Mouse (Mus musculus) adrenal gland (tissue): Measurements from ENCODE around the gene Capn10.
"Not testable (repeated sequence)": the region's sequence is repeated elsewhere in the genome, so short reads cannot be mapped to it uniquely, and the experiment has no call there.

Experiments
- intact Hi-C: fragments of 180-260 bp; cut with DNase I; formaldehyde crosslinking; loops from one replicate; pipeline ENCODE4 v1.15.1; 2025

Capn10 gene

GRCm38 (mm10) chr1:92916725-92917124, 17.5 kb upstream of the Capn10 start:
- intact Hi-C loops: no loop called here

GRCm38 (mm10) chr1:92919151-92919550, 15.0 kb upstream of the Capn10 start:
- intact Hi-C loops: no loop called here

DNA sequence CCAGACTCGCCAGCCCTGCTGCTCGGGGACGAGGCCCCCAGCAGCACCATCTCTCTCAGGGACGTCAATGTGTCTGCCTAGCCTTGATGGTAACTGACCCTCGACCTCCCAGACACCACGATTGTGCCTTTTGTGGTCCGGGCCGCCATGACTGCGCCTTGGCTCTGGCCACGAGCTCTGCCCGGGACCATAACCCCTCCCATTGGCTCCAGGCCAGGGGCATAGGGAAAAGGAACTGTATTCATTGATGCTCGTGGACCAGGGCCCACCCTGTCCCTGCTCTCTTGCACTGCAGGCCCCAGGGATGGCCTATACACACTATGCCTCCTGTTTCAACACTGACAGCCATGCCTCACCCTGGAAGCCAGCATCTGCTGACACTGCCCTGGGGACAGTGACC, 14.4 kb upstream of the Capn10 start:
- intact Hi-C loops: no loop called here

GRCm38 (mm10) chr1:92920474-92921200, 13.5 kb upstream of the Capn10 start:
- intact Hi-C loops: no loop called here

DNA sequence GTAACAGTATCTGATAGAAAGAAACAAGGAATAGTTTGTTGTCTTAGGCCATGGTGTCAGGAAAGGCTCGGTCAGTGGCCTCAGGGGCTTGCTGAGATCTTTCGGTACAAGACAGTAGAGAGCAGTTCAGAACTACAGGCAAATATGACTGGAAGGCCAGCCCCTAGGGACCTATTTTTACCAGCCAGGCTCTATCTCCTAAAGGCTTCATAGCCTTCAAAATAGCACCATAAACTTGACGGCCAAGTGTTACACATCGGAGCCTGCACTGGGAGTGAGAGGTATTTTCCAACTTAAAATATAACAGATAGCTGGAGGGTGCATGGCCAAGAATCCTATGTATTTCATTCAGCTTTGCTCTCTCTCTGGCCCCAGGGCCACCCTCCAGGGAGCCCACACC, 12.7 kb upstream of the Capn10 start:
- intact Hi-C loops: no loop called here

DNA sequence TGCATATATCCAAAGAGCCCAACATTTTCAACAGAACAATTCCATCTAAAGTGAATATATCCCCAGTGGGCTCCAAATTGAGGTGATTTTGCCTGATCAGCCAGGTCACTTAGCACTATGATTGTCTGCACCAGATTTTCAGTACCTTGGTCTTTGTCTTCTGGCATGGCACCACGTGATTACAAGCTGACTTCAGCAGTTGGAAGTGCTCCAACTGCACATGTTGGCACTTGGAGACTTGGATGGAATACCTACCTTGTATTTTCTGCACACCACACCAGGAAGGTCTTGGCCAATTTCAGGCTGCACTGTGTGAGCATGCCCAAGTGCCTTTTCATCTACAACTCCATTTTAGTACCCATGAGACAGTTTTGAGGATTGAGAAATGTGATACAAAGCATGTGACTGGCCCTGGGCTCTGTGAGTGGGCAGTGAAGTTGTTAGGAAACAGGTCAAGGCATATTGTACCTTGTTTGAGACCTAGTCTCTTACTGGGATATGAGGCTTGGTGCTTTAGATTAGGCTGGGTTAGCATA, 3.9 kb upstream of the Capn10 start:
- intact Hi-C loops: no loop called here

DNA sequence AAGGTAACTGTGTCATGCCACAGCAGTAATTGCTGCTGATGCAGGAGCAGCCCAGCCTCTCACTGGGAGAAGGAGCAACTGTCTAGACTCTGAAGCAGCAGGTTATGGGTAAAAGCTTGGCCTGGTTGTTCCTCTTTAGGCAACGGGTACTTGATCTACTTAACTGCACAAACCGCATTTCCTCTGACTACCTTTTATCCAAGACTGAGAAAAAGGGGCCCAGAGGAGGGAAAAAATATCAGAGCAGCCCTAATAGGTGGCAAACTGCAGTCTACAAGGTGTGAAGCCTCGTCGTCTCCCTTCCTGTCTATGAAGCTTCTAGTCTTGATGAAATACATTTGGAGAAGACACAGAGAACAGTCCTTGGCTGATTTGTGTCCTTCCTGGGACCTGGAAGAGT, 565 bp upstream of the Capn10 start:
- intact Hi-C loops: no loop called here

GRCm38 (mm10) chr1:92935054-92935962, 1.1 kb downstream of the Capn10 start:
- intact Hi-C loops: no loop called here

DNA sequence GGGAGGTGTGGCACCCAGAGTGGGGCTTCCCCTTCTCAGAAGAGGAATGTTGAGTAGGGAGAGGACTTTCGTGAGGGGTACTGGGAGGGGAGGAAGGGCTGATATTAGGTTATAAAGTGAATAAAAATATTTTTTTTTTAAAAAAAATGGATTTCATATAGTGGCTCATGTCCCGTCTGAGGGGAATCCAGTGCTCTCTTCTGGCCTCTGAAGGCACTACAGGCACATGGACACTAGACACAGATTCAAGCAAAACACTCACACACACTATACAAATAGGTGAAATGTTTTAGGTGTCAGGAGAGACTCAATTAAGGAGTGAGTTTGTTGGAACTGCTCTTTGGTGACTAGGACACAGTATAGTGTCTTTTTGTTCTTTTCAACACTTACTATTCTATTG, 1.8 kb downstream of the Capn10 start:
- intact Hi-C loops: no loop called here

GRCm38 (mm10) chr1:92936467-92936866, 2.3 kb downstream of the Capn10 start:
- intact Hi-C loops: no loop called here

GRCm38 (mm10) chr1:92937797-92938196, 3.6 kb downstream of the Capn10 start:
- intact Hi-C loops: no loop called here

DNA sequence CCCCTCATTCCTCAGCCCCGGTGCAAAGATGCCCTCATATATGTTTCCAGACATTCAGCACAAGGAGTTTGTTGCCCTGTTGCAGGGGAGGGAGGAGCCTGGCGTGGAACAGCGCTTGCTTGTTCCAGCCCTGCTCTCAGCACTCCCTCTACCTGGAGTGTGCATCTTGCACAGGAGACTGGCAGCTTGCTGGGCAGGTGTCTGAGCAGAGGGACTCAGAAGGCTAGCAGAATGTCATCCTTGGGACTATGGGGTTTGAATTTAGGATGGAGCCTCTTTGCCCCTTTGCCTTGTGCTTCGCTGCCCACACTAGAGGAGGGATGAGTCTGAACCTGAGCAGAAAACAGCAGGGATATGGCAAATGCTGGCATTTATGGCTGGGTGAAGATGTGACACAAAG, 5.6 kb downstream of the Capn10 start:
- intact Hi-C loops: no loop called here

DNA sequence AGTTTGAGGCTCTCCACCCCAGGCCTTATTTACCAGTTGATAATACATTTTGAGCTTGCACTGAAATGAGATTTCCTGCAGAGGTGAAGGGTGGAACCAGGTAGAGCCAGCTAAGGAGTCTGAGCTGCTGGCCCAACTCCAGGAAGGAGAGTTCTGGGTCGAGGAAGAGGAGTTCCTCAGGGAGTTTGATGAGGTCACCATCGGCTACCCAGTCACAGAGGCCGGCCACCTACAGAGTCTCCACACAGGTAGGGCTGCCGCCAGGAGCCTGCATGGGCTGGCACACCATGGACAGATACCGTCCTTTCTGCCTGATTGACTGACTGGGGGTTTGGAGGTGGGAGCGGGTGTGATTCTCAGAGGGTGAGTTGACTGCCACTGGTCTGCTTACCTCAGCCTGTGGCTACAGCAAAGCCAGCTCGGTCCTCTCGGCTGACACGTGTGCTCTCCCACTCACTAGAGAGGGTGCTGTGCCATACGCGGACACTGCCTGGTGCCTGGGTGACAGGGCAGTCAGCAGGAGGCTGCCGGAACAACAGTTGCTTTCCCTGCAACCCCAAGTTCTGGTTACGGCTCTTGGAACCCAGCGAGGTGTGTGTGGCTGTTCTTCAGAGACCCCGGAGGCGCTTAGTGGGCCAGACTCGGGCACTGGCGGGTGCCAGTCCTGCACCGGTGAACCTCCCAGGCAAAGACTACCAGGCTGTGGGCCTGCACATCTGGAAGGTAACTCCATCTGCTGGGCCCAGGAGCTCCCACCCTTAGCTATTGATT, 9.2 kb downstream of the Capn10 start:
- intact Hi-C loops: no loop called here

DNA sequence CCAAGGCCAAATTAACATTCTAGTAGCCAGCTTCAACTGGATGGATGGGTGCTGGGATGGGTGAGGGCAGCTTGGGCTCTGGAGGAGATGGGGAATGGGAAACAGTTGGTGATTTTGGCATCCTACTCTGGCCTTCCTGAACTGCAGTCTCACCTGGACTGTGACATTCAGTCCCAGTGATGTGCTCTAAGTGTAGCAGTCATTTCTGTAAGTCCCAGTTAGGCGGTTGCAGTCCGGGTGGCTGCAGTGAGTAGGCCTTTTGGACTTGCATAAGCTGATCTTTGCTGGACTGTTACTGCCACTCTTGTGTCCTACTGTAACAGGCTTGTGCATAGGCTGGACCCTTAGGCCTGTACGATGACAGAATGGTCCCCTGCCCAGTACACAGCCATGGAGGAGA, 13.8 kb downstream of the Capn10 start:
- intact Hi-C loops: no loop called here

DNA sequence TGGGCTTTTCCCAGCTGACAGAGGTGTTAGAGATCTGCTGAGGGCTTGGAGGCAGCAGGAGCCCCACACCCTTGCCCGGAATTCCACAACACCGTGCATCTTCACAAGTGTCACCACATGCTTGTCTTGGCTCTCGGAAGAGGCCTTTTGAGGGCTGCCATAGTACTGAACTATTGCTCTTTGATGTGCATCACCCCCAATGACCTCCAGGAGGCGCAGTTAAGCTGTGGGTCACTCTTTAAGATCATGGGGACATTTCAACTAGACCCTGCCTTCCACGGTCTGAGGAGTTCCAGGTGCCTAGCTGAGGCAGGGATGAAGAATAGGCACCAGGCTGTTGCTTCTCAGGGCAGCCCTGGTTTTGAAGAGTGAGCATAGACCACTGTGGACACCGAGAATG, 15.2 kb downstream of the Capn10 start:
- intact Hi-C loops: no loop called here

- intact Hi-C loops: loop anchor here (10.0 kb wide), 1 partner anchor 174 kb away; no protein-coding TSS in a partner anchor
Observed at GRCm38 (mm10) chr1:92950607-92951006, 16.4 kb downstream of the Capn10 start, which contains the start of gene Gpr35. Gene Gpr35 (plus strand): TSS chr1:92950865.

DNA sequence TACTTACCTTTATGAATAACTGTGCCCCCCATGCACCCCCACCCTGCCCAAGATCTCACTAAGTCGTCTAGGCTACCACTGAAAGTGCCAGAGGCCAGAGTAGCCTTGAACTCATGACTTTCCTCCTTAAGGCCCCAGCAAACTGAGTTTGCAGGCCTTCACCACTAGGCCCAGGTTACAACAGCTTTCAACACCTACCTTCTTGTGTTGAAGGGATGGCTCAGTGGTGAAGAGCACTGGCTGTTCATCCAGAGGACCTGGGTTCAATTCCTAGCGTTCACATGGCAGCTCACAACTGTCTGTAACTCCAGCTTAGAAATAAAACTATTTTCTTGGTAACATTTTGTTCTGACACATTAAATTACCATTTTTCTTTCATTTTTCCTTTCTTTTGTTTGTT, 19.5 kb downstream of the Capn10 start:
- intact Hi-C loops: loop anchor here (10.0 kb wide), 1 partner anchor 171 kb away; no protein-coding TSS in a partner anchor

DNA sequence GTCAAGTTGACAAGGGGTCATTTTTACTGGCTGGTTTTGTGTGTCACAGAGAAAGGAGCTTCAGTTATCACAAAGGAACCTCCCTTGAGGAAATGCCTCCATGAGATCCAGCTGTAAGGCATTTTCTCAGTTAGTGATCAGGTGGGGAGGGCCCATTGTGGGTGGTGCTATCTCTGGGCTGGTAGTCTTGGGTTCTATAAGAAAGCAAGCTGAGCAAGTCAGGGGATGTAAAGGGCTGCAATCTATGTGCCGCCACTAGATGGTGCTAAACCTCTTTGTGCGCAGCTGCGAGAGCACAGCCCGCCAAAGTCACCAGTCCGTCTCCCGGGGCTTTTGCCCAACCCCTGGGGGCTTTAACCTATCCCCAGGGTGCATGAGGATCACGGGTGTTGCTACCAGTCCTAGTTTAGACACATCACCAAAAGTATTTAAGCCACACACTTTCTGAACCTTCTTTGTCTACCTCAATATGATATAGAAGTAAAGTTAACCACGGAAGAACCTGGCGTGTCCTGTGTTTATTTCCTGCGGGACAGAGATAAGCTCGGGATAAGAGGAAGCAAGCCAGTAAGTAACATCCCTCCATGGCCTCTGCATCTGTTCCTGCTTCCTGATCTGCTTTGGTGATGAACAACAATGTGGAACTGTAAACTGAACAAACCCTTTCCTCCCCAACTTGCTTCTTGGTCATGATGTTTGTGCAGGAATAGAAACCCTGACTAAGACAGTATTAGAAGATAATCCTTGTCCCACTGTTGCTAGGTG, 22.6 kb downstream of the Capn10 start:
- intact Hi-C loops: loop anchor here (2.0 to 10.0 kb wide), 3 partner anchors 54 to 168 kb away; no protein-coding TSS in a partner anchor

DNA sequence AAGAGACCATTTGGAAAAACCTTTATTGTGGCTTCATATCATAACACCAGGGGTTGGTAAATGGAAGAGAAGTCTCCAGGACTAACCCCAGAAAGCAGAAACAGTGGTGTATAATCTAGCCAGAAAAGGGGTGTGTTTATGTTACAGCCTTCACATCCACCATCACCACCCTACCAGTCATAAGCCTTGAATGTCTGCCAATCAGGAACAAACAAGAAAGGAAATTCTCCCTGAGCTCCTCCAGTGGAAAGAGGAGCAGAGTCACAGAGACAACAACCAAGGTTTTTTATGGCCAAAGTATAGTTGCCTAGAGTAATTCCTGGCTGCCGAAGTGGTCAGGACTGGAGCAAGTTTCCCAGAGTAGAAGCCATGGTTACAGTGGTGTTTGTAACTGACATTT, 24.8 kb downstream of the Capn10 start:
- intact Hi-C loops: loop anchor here (5.0 to 10.0 kb wide), 2 partner anchors 123 to 166 kb away; no protein-coding TSS in a partner anchor

GRCm38 (mm10) chr1:92970791-92971190, 36.6 kb downstream of the Capn10 start:
- intact Hi-C loops: not testable (repeated sequence)
